Mouse (Mus musculus) layer of hippocampus, postnatal 36 days (tissue): ENCODE measurements around the gene Numbl. TPM values are rescaled to one million over a fixed set of nuclear protein-coding genes. Genes with fewer than 3 reads are reported as not detected.

Experiments
- DNase-seq, 2 experiments: peaks; one replicate each; pipeline ENCODE4 v3.0.0; 2022
- total RNA-seq, 2 experiments: library from RNA; stranded (reverse); gene quantifications; 2 replicates each; pipeline ENCODE4 v1.2.3; 2021

The Numbl gene
- total RNA-seq, 2 experiments from 2014 or later, result 137 to 144 TPM

DNA sequence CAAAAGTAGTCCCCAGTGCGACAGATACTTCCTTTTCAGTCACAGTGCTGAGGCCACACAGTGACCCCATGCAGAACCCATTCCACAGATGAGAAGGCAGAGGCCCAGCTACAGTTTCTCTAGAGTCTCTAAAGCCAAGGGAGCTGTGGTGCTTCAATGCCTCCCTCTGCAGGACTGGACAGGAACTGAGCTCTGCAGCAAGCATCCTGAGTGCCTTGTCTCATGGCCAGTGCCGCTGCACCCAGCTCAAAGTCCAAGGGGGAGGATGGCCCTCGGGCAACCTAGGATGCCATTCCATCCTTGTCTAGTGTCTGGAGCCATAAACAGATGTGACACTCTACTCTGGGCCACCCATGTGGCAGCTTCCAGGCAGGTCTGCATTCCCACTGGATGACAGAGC, 2.5 kb upstream of the Numbl start:
- DNase-seq, result no peak

DNA sequence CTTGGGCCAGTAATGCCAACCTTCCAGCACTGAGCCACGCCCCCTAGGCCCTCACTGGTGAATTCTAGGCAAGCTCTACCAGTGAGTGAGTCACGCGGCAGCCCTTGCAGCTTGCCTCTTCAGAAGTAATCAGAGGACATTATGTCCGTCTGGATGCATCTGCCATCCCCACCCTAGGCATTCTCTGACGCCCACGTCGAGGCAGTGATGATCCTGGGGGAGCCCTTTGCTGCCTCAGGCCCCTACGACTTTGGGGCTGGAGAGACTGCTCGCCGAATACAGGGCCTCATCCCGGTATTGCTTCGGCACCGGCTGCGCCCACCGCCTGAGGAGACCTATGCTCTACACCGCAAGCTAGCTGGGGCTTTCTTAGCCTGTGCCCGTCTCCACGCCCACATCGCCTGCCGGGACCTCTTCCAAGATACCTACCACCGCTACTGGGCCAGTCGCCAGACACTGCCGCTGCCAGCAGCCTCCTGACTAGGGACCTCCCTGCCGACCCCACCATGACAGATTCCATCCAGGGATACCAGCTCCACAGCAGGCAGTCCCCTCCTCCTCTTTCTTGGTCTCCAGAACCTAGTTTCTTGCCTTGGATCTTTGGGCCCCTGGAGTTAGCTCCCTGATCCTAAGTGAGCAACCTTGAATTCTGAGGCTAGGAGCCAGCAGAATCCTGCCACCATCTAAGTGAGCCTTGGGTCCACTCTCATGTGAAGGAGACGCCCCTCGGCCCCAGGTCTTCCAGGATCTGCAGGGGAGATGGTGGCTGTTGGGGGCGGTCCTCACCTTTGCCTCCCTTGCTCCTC, 984 bp upstream of the Numbl start:
- DNase-seq, result peak; percentile 67 to 73

DNA sequence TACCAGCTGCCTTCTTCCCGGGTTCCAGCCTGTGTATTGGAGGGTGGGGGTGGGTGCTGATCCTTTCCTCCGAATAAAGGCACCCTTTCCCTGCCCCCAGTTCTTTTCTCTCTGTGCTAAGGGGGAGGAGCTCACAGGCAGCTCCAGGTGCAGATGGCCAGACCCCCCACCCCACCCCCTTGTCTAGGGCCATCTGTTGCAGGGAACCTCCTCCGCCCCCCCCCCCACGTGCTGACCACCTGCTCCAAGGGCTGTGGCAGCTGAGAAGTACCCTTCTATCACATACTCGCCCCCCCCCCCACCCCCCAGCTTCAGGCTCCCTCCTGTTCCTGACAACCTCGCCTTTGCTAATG, 405 bp upstream of the Numbl start:
- DNase-seq, result no peak

DNA sequence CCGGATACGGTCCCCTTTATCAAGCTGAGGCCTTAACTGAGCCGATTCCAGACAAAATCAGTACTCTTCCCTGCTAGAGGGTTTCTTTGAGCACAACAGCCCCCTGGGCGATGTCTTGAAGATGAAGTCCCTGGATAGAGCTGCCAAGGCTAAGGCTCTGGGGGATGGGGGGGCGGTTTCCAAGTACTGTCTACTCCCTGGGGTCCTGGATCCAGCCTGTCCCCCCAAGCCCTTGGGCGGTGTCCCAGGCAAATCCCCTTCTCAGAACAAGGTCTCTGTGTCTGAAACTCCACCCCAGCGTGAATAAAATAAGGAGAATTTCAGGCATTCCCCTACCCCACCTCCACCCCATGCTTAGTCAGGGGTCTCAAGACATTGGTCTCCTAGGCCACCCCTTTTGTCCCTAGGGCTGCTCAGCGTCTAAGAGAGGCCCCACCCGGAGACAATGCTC, 1.1 kb downstream of the Numbl start:
- DNase-seq, result no peak

DNA sequence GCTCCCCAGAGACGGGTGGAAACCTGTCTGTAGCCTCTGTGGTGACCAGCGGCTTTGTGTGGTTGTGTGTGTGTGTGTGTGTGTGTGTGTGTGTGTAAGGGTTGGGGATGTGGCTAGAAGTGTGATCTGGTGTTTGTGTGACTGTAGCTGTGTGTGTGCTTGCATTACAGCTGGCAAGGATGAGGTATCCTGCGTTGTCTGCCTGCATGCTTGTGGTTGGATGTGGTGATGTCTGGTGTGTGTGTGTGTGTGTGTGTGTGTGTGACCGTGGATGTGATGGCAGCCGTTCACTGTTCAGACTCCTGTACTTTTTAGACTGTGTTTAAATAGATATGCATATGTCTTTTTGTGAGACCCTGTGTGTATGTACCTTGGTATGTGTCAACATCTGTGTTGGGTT, 1.5 kb downstream of the Numbl start:
- no peak for DNase-seq

DNA sequence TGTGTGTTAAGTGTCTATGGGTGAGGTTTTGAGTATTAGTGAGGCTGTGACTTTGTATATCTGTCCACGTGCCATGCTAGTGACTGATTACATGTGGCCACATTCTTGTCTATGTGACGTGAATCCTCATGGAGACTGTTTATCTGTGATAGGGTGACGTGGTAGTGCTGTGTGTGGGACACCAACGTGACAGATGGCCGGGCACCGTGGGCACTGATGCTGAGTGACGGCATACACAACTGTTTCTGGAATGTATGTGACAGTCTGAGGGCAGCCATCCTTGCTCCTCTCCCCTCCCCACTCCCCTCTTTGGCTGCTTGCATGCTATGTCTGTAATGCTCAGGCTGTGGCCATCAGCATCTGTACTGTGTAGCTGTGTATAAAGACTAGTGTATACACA, 2.6 kb downstream of the Numbl start:
- peak in 1 of 2 experiments; percentile 47 for DNase-seq

DNA sequence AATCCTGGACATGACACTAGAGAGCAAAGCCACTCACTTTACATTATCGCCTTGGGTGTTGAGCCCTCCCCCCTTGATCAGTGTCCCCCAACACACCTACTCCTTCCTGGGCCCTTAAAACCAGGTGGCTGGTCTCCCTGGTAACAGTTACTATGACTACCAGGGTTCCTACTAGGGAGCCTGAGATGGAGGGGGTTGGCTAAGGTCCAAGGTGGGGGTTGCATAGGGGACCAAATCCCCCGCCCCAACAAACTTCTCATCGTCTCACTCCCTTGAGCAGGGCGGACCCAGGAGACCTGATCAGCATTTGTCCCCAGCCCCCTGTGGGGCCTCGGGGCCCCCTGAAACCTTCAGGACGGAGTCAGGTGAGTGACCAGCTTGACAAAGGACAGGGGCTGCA, 3.7 kb downstream of the Numbl start:
- DNase-seq, result no peak

DNA sequence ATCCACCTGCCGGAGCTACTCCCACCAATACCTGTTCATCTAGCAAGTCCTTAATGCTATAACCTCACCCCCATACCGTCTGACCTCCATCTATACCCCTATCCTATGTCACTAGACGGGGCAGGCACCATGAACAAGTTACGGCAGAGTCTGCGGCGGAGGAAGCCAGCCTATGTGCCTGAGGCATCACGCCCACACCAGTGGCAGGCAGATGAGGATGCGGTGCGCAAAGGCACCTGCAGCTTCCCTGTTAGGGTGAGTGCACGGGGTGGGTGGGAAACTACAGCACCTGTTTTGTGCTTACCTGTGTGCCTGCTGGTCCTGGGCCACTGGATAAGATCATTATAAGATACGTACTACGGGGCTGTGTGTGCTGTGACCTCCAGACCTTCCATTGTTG, 6.5 kb downstream of the Numbl start:
- no peak for DNase-seq

DNA sequence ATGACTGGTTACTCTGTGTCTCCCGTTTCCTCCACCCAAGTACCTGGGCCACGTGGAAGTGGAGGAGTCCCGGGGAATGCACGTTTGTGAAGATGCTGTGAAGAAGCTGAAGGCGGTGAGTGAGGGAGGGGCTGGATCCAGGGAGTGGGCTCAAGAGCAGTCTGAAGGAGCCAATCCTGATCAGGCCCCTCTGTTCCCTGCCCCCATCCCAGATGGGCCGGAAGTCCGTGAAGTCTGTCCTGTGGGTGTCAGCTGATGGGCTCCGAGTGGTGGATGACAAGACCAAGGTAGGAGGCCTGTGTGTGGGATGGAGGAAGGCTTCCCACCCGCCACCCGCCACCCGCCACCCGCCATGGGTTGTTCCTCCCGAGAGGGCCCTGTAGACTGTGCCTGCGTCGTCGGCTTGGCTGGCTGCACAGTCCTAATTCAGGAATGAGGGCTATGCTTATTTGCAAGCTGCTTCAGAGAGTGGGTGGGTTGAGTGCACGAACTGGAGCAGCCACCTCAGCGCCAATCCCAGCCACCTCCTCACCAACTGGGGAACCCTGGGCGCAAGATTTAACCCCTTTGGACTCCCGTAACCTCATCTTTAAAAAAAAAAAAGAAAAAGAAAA, 8.4 kb downstream of the Numbl start:
- peak; percentile 82 to 83 for DNase-seq

DNA sequence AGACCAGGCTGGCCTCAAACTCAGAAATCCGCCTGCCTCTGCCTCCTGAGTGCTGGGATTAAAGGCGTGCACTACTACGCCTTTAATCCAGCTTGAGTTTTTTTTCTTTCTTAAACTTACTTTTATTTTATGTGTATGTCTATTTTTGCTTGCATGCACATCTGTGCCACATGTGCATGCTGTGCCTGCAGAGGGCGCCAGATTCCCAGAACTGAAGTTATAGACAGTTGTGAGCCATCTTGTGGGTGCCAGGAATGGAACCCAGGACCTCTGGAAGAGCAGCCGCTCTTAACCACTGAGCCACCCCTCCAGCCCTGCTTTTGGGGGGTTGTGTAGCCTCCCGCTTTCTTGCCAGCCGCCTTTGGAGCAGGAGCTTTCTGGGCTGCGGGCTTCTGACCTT, 13.2 kb downstream of the Numbl start:
- DNase-seq, result no peak

DNA sequence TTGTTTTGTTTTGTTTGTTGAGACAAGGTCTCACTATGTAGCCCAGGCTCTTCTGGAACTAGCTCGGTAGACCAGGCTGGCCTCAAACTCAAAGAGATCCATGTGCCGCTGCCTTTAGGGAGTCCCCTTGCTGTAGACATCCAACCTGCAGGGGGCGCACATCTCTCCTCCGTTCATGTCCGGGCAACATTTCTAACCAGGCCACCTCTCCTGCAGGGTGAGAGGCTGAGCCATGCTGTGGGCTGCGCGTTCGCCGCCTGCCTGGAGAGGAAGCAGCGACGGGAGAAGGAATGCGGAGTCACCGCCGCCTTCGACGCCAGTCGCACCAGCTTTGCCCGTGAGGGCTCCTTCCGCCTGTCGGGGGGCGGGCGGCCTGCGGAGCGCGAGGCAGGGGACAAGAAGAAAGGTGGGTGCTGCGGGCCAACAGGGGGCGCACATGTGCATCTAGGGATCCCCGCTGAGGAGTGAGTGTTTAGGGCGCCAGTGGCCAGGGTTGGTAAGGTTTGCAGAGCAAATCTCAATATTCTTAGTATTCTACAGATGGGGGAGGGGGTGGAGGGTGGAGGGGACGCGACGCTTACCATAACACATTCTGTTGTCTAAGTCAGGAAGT, 15.6 kb downstream of the Numbl start:
- DNase-seq, result no peak

DNA sequence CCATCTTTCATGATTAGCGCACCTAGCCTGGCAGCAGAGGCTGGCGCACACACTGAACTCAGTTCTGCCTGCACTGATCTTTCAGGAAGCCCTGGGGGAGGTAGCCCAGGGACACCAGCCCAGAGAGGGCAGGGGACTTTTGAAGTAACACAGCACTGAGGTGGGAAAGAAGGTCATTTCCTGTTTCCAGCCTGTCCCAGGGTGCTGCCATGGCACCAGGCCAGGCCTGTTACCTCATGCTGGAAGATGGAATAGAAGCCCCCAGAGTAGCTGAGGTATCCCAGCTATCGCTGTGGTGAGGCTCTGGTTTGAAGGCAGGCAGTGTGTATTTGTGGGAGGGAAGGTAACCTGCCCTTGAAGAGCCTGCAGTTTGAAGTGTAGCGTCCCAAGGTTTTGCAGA, 16.7 kb downstream of the Numbl start:
- no peak for DNase-seq

DNA sequence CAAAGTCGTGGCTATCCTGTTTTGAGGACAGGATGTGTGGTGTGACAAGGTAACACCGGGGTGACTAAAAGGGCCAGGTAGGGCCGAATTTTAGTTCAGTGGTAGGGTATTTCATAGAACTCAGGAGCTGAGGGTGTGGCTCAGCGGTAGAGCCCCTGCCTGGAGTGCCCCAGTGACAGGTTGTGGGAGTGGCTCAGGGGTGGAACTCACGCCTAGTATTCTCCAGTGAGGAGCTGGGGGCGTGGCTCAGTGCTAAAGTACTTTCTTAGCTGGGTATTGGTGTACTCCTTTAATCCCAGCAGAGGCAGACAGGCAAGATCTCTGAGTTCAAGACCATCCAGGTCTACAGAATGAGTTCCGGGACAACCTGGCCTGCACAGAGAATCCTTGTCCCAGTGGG, 17.8 kb downstream of the Numbl start:
- DNase-seq, result no peak

DNA sequence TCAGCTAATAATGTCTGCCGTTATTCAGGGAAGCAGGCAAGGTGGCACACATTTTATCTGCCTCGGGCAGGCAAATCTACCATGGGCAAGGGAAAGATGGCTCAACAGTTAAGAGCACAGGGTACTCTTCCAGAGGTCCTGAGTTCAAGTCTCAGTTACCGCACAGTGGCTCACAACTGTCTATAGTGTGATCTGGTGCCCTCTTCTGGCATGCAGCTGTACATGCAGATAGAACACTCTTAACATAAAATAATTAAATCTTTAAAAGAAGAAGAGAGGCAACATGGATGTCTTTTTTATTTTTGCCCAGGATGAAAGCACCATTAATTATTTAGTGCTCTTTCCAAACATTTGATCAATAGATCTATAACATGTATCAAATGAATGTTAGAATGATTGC, 19.0 kb downstream of the Numbl start:
- DNase-seq, result no peak

DNA sequence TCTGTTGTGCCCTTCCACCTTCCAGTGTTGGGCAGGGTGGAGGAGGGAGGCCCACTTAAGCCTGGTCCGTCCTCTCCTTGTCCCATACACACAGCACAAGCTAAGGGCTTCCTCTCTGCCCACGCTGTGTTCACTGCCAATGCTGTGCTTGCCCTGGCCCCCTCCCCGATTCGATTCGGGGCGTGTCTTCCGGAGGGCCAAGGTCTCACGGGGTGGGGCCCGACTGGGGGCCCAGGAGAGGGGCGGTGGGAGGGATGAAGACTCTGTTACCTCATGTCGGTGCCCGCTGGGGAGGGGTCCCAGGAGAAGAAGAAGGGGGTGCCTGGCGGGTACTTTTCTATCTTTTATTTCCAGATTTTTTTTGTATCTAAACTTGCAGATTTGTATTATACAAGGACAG, 23.5 kb downstream of the Numbl start:
- no peak for DNase-seq

DNA sequence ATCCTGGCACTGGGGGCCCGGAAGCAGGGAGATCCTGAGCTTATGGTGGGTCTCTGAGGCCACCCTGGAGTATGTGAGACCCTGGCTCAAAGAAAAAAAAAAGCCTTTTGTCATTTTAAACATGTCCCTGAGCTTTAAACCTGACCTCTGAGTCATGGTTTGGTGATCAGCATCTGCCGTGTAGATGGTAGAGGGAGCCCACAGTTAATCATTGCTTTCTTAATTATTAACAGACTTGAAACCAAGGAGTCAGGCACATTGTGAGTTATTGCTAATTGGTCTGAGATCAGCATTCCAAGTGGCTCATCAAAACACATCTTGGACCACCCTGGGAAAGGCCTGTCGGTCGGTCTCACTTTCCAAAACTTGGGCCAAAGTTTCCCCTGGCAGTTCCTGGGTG, 24.0 kb downstream of the Numbl start:
- DNase-seq, result no peak

DNA sequence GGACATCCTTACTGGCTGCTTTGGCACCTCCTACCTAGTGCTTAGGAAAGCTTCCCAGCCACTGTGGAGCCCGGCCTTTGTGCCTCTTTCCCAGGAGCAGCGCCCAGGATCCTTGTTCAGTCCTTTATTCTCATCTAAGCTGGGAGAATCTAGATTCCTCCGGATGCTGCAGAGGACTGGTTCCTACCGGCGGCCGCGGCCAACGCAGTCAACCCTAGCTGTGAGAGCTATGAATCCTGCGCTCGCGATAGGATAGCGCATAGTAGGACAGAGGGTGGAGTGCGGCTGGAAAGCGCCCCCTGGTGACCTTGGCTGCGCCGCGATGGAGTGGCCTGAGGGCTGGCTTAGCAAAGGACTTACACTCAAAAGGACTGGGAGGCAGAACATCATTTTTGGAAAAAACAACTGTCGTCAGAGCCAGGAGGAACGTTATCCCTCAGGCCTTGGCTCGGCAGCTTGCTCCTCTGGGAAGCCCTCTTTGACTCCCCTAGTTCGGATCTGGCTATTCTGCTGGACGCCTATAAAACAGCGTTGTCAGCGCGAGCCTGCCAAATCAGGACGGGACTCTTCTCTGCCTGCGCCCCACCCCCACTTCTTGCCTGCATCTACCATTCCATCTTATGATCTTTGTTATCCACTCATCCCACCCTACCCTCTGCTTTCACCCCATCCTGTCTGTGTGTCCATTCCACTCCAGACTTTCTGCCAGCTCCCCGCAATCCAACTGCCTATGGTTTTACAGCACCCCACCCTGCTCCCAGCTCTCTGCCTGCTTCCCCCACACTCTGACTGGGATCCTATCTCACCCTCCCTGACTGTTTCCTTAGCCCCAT, 26.8 kb downstream of the Numbl start:
- no peak for DNase-seq

DNA sequence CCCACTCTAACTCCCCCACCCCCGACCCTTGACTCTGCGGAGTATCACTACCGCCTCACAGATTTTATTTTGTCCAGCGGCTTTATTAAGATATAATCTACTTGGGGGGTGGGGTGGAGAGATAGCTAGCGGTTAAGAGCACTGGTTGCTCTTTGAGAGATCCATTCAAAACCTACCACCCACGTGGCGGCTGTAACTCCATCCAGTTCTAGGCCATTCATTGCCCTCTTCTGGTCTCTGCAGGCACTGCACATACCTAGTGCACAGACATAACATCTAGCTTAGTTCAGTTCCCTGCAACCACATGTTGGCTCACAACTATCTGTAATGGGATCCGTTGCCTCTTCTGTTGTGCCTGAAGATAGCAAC, 27.4 kb downstream of the Numbl start:
- peak in 1 of 2 experiments; percentile 48 for DNase-seq

DNA sequence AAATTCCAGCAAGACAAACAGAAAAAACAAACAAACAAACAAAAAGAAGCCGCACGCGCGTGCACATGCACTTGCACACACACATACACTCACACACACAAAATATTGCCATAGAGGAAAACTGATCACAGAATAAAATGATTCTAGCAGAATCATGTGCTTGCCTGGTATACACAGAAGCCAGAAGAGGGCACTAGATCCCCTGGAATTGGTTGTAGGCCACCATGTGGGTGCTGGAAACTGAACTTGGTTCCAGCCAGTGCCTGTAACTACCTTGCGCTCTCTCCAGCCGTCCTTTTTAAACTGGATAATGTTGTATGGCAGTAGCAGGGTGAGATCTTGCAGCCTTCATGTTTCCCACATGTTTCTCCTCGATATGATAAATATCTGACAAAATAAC, 30.5 kb downstream of the Numbl start:
- DNase-seq, result no peak

DNA sequence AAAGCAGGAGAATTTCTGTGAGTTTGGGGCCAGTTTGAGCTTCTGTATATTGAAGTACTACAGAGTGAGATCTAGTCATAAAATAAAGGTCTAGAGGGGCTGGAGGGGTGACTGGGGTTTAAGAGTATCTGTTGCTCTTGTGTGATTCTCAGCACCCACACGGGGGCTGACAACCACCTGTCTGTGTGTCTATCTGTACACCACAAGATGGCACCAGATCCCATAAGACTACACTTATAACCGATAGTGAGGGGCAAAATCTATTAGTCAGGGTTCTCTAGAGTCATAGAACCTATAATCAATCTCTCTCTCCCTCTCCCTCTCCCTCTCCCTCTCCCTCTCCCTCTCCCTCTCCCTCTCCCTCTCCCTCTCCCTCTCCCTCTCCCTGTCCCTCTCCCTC, 32.3 kb downstream of the Numbl start:
- DNase-seq, result no peak

DNA sequence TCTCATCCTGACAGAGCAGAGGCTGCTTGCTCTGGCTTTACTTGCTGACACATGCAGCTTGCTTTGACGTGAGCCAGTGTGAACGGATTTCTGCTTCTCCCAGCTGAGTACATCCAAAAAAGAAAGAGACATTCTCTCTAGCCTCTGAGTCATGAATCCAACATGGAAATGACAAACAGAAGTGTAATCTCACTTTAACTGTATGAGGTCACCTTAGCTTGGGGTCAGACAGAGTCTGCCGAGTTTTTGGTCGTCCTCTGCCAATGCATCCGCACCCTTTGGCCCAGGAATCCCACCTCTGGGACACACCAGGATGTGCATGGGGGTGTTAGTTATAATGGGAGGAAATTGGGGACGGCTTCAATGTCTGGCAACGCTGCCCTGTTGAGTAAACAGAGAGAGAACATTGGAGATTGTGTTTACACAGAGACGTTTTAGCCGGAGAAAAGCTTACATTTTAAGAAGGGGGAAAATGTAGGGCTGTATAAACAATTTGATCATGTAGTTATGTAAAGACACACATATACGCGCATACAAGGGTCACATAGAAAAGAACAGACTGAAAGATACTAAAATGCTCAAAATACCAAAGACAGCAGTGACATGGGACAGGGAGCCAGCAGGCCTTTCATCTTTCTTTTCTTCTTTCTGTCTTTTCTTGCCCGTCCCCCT, 33.7 kb downstream of the Numbl start:
- no peak for DNase-seq

DNA sequence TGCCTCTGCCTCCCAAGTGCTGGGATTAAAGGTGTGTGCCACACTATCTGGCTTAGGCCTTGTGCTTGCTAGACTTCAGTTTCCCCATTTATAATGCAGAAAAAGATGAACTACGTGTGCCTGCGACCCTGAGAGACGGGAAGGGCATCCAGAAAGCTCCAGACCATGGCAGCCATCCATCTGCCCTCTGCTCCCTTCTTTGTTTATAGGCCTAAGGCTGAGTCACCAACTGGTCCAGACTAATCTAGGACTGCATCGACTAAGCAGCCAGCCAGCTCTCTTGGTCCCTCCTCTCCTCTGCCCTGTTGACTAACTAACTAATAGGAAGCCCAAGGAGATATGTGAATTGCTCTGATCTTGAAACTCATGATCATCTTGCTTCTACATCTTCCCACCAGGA, 37.7 kb downstream of the Numbl start:
- DNase-seq, result no peak

DNA sequence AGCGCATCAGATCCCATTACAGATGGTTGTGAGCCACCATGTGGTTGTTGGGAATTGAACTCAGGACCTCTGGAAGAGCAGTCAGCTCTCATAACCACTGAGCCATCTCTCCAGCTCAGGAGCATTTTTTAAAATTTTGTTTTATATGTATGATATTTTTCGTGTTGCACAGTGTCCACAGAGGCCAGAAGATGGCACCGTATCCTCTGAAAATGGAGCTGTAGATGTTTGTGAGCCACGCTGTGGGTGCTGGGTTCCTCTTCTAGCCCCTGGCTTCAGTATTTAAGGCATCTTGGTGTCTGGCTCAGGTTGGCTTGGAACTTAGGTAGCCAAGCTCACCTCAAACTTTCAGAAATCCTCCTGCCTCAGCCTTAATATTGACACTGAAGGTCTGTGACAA, 38.3 kb downstream of the Numbl start:
- no peak for DNase-seq
